Mouse (Mus musculus) frontal cortex, postnatal 14 days (tissue): ENCODE measurements around the gene Foxd2.

Experiments
- DNase-seq, 2 experiments: peaks; one replicate each; pipeline ENCODE4 v3.0.0; 2022; ENCODE audit warnings: low spot score in 2 of 2

Gene Foxd2

DNA sequence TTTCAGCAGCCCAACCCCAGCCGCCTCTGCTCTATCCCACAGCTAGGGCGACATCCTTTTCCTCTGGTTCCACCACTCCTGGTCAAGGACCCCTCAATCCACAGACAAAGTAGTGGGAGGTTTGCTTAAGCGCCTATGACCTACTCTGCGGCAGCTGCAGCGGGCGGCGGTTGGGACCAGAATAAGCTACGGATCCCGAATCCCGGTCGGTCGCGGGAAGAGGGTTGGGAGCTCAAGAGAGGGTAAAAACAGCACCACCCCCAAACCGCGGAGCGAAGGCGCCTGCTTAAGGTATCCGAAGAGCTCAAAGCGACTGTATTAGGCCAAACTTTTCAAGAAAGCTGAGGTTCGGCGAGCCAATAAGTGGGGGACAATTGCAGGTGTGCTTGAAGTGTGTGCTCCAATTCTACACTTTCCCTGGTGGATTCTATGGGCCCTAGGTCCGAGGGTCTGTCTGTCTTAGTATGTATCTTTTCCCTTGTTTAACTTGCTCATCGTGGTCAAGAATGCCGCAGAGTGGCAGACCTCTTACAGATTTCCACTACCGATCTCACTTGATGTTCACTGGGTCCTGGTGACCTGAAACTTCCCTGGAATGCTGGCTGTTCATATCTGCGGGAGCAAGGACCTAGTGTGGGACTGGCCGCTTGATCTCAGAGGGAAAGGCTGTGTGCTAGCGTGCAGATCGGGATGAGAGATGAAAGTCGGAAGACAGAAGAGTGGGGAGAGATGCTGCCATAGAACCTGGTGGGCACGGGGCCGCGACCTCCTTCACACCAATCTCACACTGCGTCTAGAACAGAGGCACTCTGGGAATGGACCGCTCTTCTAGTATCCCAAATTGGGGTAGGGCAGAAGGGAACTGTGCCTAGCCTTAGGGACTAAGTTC is 4.3 kb upstream of the Foxd2 start:
- no peak for DNase-seq

GRCm38 (mm10) chr4:114909602-114910484 is 1.2 kb upstream of the Foxd2 start:
- no peak for DNase-seq

DNA sequence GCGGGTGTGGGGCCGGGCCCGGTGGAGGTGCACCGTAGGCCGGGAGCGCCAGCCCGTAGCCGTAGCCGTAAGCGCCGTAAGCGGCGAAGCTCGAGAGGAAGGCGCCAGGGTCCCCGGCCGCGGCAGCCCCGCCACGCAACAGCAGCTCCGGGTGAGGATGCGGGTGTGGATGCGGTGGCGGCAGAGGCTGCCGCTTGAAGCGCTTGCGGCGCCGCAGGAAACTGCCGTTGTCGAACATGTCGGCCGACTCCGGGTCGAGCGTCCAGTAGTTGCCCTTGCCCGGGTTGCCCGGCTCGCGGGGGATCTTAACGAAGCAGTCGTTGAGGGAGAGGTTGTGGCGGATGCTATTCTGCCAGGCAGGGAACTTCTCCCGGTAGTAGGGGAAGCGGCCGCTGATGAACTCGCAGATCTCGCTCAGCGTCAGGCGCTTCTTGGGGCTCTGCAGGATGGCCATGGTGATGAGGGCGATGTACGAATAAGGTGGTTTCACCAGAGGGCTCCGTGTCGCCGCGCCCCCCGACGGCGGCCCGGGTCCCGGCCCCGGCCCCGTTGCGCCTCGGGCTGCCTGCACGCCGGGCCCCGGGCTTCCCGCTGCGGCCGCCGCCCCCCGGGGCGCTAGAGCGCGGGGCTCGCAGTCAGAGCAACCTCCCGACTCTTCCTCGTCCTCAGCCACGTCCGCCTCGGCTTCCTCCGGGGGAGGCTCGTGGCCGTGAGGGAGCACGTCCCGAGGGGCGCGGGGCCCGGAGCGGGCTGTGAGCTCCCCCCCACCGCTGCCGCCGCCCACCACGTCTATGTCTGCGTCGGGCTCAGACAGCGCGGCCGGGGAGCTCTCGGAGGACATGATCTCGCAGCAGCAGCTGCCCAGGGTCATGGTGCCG is 483 bp downstream of the Foxd2 start:
- DNase-seq = no peak

GRCm38 (mm10) chr4:114907056-114907917 is 1.4 kb downstream of the Foxd2 start:
- DNase-seq = no peak

GRCm38 (mm10) chr4:114905969-114906680 is 2.5 kb downstream of the Foxd2 start:
- DNase-seq = no peak

DNA sequence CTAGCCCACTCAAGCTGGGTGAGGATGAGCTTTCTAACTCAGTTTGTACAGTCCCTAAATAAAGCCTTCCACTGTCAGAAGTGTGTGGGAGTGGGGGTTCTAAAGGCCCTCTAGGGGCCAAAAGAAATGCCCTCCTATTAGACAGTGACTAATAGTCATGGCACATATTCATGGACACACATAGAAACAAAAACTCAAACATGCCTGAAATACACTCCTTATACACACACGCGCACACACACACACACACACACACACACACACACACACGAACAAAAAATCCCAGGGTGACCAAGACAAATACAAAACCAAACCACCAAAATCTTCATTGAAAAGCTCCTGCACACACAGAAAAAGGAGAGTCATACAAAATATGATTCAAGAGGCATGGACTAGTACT is 3.2 kb downstream of the Foxd2 start:
- DNase-seq = no peak

DNA sequence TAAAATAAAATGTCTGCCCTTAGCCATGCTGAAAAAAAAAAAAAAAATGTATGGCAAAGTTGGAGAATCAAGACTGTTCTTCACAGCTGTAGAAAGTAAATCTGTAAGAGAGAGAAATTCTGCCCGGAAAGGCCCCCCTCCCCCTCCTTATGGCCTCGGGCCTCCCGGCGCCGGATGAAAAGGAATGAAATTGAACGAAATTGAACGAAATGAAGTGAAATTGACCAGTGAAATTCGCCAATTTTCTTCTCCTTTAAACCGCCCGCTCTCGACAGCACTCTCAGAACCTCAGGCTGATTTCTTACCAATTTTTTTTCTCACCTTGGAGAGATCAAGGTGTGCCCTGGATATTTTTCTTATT is 5.3 kb downstream of the Foxd2 start:
- DNase-seq = no peak

DNA sequence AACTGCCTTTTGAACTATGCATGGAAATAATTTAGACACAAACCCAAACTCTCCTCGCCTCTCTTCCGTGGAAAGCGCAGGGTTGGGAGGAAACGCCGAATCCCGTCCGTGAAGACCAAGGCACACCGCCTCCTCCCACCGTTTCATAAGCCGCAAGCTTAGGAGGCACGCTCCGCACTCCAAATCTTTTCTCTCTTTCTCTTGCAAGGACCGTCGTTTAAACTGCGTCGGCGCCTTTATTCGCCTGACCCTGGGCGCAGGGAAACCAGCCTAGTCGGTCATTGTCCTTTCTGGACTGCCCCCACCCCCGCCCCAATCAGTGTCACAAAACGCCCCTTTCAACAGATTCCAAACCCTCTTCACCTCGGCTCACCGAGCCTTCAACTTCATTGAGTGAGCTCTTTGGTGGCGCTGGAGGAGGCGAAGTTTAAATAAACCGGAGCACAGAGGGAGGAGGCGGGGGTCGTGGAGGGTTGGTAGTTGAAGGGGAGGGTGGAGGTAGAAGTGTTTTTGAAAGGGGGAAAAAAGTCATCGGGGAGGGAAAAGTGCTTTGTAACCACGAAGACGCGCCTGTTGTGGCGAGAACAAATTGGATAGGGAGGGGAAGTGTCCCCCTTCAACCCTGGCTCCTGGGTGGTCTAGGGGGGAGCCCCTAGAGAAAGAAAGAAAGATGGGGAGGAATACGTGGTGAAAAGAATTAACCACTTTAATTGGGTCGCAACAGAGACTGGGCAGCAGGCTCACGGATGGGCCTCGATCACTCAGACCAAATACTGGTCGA is 5.8 kb downstream of the Foxd2 start:
- DNase-seq = no peak

GRCm38 (mm10) chr4:114901643-114902351 is 6.9 kb downstream of the Foxd2 start:
- no peak for DNase-seq

DNA sequence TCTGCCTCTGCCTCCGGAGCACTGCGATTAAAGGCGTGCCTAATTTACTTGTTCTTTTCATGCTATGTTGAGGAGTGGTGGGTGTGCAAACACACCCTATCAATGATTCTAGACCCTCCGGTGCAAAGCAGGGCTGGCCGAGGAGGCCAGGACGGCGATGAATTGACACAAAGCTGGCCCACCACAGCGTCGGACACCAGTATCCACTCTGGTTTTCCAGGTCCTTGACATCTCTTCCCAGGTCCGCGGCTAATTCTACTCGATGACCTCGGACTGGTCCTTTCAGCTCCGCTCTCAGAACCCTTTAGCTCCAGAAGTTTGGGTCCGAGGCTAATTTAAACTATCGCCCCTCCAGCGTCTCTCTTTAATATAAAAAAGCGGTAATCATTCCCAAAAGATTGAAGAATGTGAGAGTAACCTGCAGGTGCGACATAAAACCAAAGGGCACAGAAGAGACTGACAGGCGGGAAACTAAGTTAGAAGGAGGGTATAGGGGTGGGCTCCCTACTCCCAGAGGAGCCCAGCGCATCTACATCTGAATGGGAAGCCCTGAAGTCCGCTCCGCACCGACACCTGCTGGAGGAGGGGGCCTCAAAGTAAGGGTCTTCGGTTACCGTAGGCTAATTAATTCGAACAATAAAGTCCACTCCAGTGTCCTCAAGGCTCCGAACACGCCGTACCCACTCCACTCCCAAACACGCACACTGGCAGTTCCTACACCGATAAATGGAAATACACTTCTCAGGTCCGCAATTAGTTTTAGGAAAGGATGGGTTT is 7.6 kb downstream of the Foxd2 start:
- DNase-seq = no peak

DNA sequence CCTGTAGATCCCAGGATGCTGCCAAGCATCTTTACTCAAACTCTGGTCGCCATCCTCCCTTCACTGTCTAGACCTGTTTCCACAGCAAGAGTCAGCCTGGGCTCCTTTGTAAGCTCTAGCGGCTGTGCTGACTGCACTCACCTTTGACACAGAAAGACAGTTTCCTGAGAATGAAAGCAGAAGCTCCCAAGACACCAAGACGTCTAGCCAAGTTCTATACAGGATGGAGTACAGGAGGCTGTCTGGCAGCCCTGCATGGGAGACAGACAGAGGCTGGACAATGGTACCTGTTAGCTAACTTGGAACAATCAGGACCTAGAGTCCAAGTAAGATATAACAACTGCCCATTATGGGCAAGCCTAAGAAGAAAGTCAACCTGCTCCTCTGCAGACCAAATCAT is 8.8 kb downstream of the Foxd2 start:
- no peak for DNase-seq

DNA sequence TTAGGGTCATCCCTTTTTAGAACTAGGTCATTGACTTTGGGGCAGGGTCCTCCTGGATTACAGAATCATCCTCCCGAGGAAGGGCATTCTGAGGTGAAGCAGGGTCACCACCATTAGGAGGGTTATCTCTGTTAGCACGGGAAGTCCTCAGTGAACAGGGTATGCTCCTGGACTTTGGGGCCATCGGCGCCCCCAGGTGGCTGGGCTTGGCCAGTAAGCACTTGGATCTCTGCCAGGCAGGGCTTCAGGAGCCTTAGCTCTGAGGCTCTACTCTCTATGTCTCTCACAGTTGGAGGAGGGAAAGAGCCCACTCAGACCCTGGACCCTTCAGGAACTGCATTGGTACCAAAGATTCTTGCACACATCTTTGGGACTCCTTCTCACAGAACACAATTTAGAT is 10.8 kb downstream of the Foxd2 start:
- no peak for DNase-seq

DNA sequence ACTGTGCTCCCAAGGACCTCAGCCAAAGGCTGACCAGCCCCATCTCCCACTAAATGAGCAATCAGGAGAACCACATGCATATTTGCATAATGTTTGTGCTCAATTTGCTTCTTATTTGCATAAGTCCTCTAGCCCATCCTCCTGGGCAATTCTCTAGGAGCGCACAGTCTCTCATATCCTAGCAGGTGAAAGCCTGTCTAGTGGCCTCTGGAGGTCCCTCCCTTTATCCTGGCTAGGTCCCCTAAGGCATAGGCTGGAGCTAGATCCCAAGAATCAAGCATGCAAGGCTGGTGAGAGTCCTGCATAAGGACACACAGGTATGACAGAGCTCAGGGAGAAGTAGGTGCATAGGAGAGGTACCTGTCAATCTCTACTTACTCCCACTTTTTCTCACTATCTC is 26.4 kb downstream of the Foxd2 start:
- no peak for DNase-seq

- no peak for DNase-seq
Measured at GRCm38 (mm10) chr4:114876441-114876972, 32.2 kb downstream of the Foxd2 start.

- no peak for DNase-seq
Measured at GRCm38 (mm10) chr4:114869765-114870490, 38.7 kb downstream of the Foxd2 start.

DNA sequence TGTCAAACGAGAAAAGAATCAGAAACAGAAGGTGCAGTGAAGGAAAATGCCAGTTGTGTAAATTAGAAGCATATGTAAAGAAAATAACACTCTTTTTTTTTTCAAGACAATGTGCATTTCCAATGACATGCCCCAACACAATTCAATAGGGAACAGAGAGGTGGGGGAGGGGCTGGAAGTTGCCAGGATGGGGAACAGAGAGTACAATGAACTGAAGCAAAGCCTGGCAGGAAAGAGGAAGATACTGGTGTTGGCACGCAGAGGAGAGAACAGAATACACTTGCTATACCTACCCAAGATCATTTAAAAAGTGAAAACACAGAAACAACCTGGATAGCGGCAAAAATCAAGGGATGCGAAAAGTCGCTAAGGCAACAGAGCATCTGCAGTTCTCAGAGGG is 45.5 kb downstream of the Foxd2 start:
- DNase-seq = no peak

DNA sequence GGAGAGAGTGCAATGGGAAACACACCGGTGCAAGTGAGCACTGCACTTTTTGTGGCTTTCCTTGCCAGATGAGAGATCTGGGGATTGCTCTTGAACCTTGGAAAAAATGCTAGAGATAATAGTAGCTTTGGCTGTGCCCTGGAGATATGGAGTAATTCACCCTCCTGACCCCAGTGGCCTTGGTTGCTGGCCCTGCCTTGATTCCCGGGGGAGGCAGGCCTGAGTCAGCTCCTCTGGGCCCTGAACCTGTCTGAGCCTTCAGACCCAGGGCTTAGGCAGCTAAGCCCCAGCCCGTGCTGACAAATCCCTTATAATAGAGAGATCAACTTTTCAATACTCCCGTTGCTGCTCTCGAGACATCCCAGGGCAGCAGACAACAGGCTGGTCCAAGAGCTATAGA is 50.2 kb downstream of the Foxd2 start:
- no peak for DNase-seq
